Mouse (Mus musculus): ENCODE data around the gene Rorc.

- TF ChIP-seq CTCF (IDR thresholded peaks at IDR 0.05; ENCODE audit: extremely low read depth, insufficient read length, insufficient replicate concordance, low read depth, low read length) (no peak), POLR2A (IDR thresholded peaks at IDR 0.05; ENCODE audit: low read depth, low read length) (no peak)
These were observed 43.9 kb upstream of the Rorc start for GRCm38 (mm10) chr3:94328681-94329080.
